Mouse (Mus musculus) limb, embryonic 12.5 days (tissue): ENCODE results near the gene Ntn5. TPM values are rescaled to one million over a fixed set of nuclear protein-coding genes. Genes with fewer than 3 reads are reported as not detected.
A peak's percentile ranks its signal among the peaks of the same experiment; 100 is the strongest.

Experiments used
- ATAC-seq: fragments of 200-750 bp; cut with Nextera tagmentation; 2 replicates; pipeline ENCODE4 v1.8.0; 2017; ENCODE audit warnings: low read depth, moderate TSS enrichment; ENCODE audit not compliant: insufficient number of reproducible peaks, insufficient read depth, low FRiP score, low TSS enrichment
- H3K27ac ChIP-seq: fragments of 300-500 bp; sonication (generic); 2 replicates; pipeline ENCODE4 v1.5.1; 2016; ENCODE audit warnings: mild to moderate bottlenecking, moderate library complexity
- H3K27me3 ChIP-seq: fragments of 300-500 bp; sonication (generic); 2 replicates; pipeline ENCODE4 v1.6.1; 2016; ENCODE audit warnings: mild to moderate bottlenecking, moderate library complexity
- H3K36me3 ChIP-seq: fragments of 300-500 bp; sonication (generic); 2 replicates; pipeline ENCODE4 v1.6.1; 2016; ENCODE audit warnings: mild to moderate bottlenecking, moderate library complexity
- H3K4me1 ChIP-seq: fragments of 300-500 bp; sonication (generic); replicated peaks from 2 replicates; pipeline ENCODE4 v1.6.1; 2016
- H3K4me2 ChIP-seq: fragments of 300-500 bp; sonication (generic); 2 replicates; pipeline ENCODE4 v1.6.1; 2016; ENCODE audit warnings: mild to moderate bottlenecking, moderate library complexity
- H3K4me3 ChIP-seq: fragments of 300-500 bp; sonication (generic); replicated peaks from 2 replicates; pipeline ENCODE4 v1.5.1; 2016; ENCODE audit warnings: mild to moderate bottlenecking
- H3K9ac ChIP-seq: fragments of 300-500 bp; sonication (generic); replicated peaks from 2 replicates; pipeline ENCODE4 v1.6.1; 2016; ENCODE audit warnings: mild to moderate bottlenecking, moderate library complexity
- H3K9me3 ChIP-seq: fragments of 300-500 bp; sonication (generic); 2 replicates; pipeline ENCODE4 v1.6.1; 2016; ENCODE audit warnings: mild to moderate bottlenecking, moderate library complexity
- WGBS: fragments of 180-500 bp; shearing (Covaris S2); methylation state at CpG from one replicate; pipeline ENCODE4 v1.1.7; 2016; 5-methylcytosine and 5-hydroxymethylcytosine counted together
- polyA plus RNA-seq: library from polyadenylated mRNA; unstranded; fragments of >200 nt; fragmentation: Nextera tagmentation; extraction: Ambion mirVana; gene quantifications from 2 replicates; pipeline ENCODE4 v1.2.1, GENCODE M21; 2016

Ntn5 gene
- polyA plus RNA-seq, 1 experiment from 2014 or later = 0.23 TPM

- no peak within 1 kb of the TSS for H3K9ac ChIP-seq
- H3K4me2 ChIP-seq = peak within 1 kb of the TSS; percentile 98; the same call in 1 of the 2 replicates
- H3K4me1 ChIP-seq = peaks cover 33% of the 10 kb centered on the region
- 0 out of 2 replicates have a peak within 1 kb of the TSS, but pooled peaks have one; percentile 4 for H3K4me3 ChIP-seq
- H3K36me3 ChIP-seq = peaks cover 66% of the 10 kb centered on the region
- H3K9me3 ChIP-seq = no peaks in the 10 kb centered on the region
- H3K27ac ChIP-seq = 0 out of 2 replicates have a peak within 1 kb of the TSS, but pooled peaks have one; percentile 23
- 84% methylated on average over 14 of the region's 14 CpGs for WGBS
- H3K27me3 ChIP-seq = no peaks in the 10 kb centered on the region
- no peak for ATAC-seq
Observed at GRCm38 (mm10) chr7:45720413-45721233, 36.8 kb downstream of the Ntn5 start, which contains the start of gene Fam83e. TSS of gene Fam83e (plus strand) at chr7:45721212.

- ATAC-seq = no peak
- no peak overlapping the region for H3K27ac ChIP-seq
- H3K4me1 ChIP-seq = peaks cover 28% of the 10 kb centered on the region
- H3K36me3 ChIP-seq = peaks cover 72% of the 10 kb centered on the region
- no peaks in the 10 kb centered on the region for H3K9me3 ChIP-seq
- H3K4me3 ChIP-seq = 0 out of 2 replicates have a peak overlapping the region, but pooled peaks have one; percentile 4
- no peak overlapping the region for H3K4me2 ChIP-seq
- no peaks in the 10 kb centered on the region for H3K27me3 ChIP-seq
- H3K9ac ChIP-seq = no peak overlapping the region
- 82% methylated on average over 7 of the region's 7 CpGs for WGBS
Observed at GRCm38 (mm10) chr7:45721234-45721571, 37.4 kb downstream of the Ntn5 start.

GRCm38 (mm10) chr7:45721642-45722347 is 38.0 kb downstream of the Ntn5 start:
- Histone ChIP-seq H3K27me3 (no peaks in the 10 kb centered on the region), H3K27ac (0 out of 2 replicates have a peak overlapping the region, but pooled peaks have one; percentile 23), H3K36me3 (peaks cover 78% of the 10 kb centered on the region), H3K4me2 (no peak overlapping the region), H3K9me3 (no peaks in the 10 kb centered on the region), H3K4me3 (no peak overlapping the region), H3K9ac (no peak overlapping the region), H3K4me1 (peaks cover 22% of the 10 kb centered on the region)
- no peak for ATAC-seq
- 62% methylated on average over 13 of the region's 13 CpGs for WGBS

GRCm38 (mm10) chr7:45722348-45722713 is 38.5 kb downstream of the Ntn5 start:
- peaks cover 18% of the 10 kb centered on the region for H3K4me1 ChIP-seq
- WGBS = 79% methylated on average over 12 of the region's 13 CpGs
- peaks cover 83% of the 10 kb centered on the region for H3K36me3 ChIP-seq
- ATAC-seq = no peak
- H3K27ac ChIP-seq = no peak overlapping the region
- no peaks in the 10 kb centered on the region for H3K27me3 ChIP-seq
- no peak overlapping the region for H3K4me2 ChIP-seq
- no peaks in the 10 kb centered on the region for H3K9me3 ChIP-seq
- no peak overlapping the region for H3K9ac ChIP-seq
- no peak overlapping the region for H3K4me3 ChIP-seq

GRCm38 (mm10) chr7:45723301-45723700 is 39.5 kb downstream of the Ntn5 start:
- peaks cover 18% of the 10 kb centered on the region for H3K4me1 ChIP-seq
- H3K27me3 ChIP-seq = no peaks in the 10 kb centered on the region
- no peaks in the 10 kb centered on the region for H3K9me3 ChIP-seq
- H3K36me3 ChIP-seq = peaks cover 88% of the 10 kb centered on the region
- H3K9ac ChIP-seq = no peak overlapping the region
- H3K27ac ChIP-seq = no peak overlapping the region
- WGBS = 86% methylated on average over 4 of the region's 4 CpGs
- no peak overlapping the region; the same call in 1 of the 2 replicates for H3K4me3 ChIP-seq
- no peak for ATAC-seq
- no peak overlapping the region for H3K4me2 ChIP-seq

- Histone ChIP-seq H3K4me2 (no peak overlapping the region), H3K9me3 (no peaks in the 10 kb centered on the region), H3K27me3 (no peaks in the 10 kb centered on the region), H3K36me3 (peaks cover 90% of the 10 kb centered on the region), H3K27ac (no peak overlapping the region), H3K4me3 (no peak overlapping the region), H3K4me1 (peaks cover 17% of the 10 kb centered on the region), H3K9ac (no peak overlapping the region)
- ATAC-seq = no peak
- WGBS = 92% methylated on average over 14 of the region's 14 CpGs
Observed at GRCm38 (mm10) chr7:45723781-45724180, 40.0 kb downstream of the Ntn5 start.

GRCm38 (mm10) chr7:45725151-45725550 is 41.3 kb downstream of the Ntn5 start:
- no peak overlapping the region for H3K9ac ChIP-seq
- WGBS = 91% methylated on average over 9 of the region's 9 CpGs

GRCm38 (mm10) chr7:45725713-45726112 is 41.9 kb downstream of the Ntn5 start, which contains the start of gene Spaca4:
TSS of gene Spaca4 (minus strand) at chr7:45725813.
- peaks cover 86% of the 10 kb centered on the region for H3K36me3 ChIP-seq
- H3K4me2 ChIP-seq = no peak within 1 kb of the TSS
- 0 out of 2 replicates have a peak within 1 kb of the TSS, but pooled peaks have one; percentile 27 for H3K9ac ChIP-seq
- no peak for ATAC-seq
- H3K27ac ChIP-seq = no peak within 1 kb of the TSS
- peaks cover 9% of the 10 kb centered on the region for H3K4me1 ChIP-seq
- no peaks in the 10 kb centered on the region for H3K27me3 ChIP-seq
- no peak within 1 kb of the TSS for H3K4me3 ChIP-seq
- H3K9me3 ChIP-seq = no peaks in the 10 kb centered on the region
- WGBS = 97% methylated on average over 11 of the region's 11 CpGs

More at GRCm38 (mm10) chr7:45725151-45725550, 41.3 kb downstream of the Ntn5 start:
- H3K27me3 ChIP-seq = no peaks in the 10 kb centered on the region
- H3K4me2 ChIP-seq = no peak overlapping the region
- ATAC-seq = no peak
- no peaks in the 10 kb centered on the region for H3K9me3 ChIP-seq
- no peak overlapping the region for H3K4me3 ChIP-seq
- peaks cover 92% of the 10 kb centered on the region for H3K36me3 ChIP-seq
- no peak overlapping the region for H3K27ac ChIP-seq
- peaks cover 3% of the 10 kb centered on the region for H3K4me1 ChIP-seq

- H3K36me3 ChIP-seq = peaks cover 79% of the 10 kb centered on the region
- WGBS = 92% methylated on average over 10 of the region's 10 CpGs
- H3K4me1 ChIP-seq = peaks cover 13% of the 10 kb centered on the region
- no peaks in the 10 kb centered on the region for H3K27me3 ChIP-seq
- H3K27ac ChIP-seq = no peak overlapping the region
- no peak for ATAC-seq
- no peaks in the 10 kb centered on the region for H3K9me3 ChIP-seq
- H3K9ac ChIP-seq = 0 out of 2 replicates have a peak overlapping the region, but pooled peaks have one; percentile 27
- no peak overlapping the region for H3K4me2 ChIP-seq
- H3K4me3 ChIP-seq = no peak overlapping the region
Observed at GRCm38 (mm10) chr7:45726419-45726818, 42.6 kb downstream of the Ntn5 start.

- ATAC-seq = no peak
- H3K27me3 ChIP-seq = no peaks in the 10 kb centered on the region
- peaks cover 67% of the 10 kb centered on the region for H3K36me3 ChIP-seq
- WGBS = 87% methylated on average over 3 of the region's 3 CpGs
- no peak overlapping the region for H3K9ac ChIP-seq
- H3K9me3 ChIP-seq = no peaks in the 10 kb centered on the region
- H3K4me1 ChIP-seq = peaks cover 13% of the 10 kb centered on the region
- H3K4me3 ChIP-seq = no peak overlapping the region
- H3K4me2 ChIP-seq = no peak overlapping the region
- no peak overlapping the region for H3K27ac ChIP-seq
Observed at GRCm38 (mm10) chr7:45727625-45728024, 43.8 kb downstream of the Ntn5 start.

- Histone ChIP-seq H3K27me3 (no peaks in the 10 kb centered on the region), H3K27ac (peak overlapping the region; percentile 67), H3K9ac (no peak overlapping the region), H3K4me3 (peak overlapping the region; percentile 4; the same call in 1 of the 2 replicates), H3K4me2 (no peak overlapping the region), H3K4me1 (peaks cover 13% of the 10 kb centered on the region), H3K36me3 (peaks cover 35% of the 10 kb centered on the region), H3K9me3 (no peaks in the 10 kb centered on the region)
- WGBS = 11% methylated on average over 16 of the region's 16 CpGs
- ATAC-seq = peak; percentile 22
Observed at GRCm38 (mm10) chr7:45730727-45731431, 47.1 kb downstream of the Ntn5 start.
